Mouse (Mus musculus) forebrain, embryonic 14.5 days (tissue): ENCODE measurements at regions not wholly inside any gene's neighbourhood (a gene's known extent, or its start where the extent isn't known, plus 50 kb on each side); places are given as distances from the start of the nearest gene placed in this dataset.
"Not testable (repeated sequence)": the region's sequence is repeated elsewhere in the genome, so short reads cannot be mapped to it uniquely, and the experiment has no call there.

Source experiments
- ATAC-seq: fragments of 200-750 bp; cut with Nextera tagmentation; 2 replicates; pipeline ENCODE4 v1.8.0; 2017; ENCODE audit warnings: mild to moderate bottlenecking, moderate library complexity
- DNase-seq: peaks from one replicate; pipeline ENCODE4 v3.0.0-alpha.2; 2015; ENCODE audit warnings: low spot score
- H3K27ac ChIP-seq: fragments of 300-500 bp; sonication (generic); 2 replicates; pipeline ENCODE4 v1.5.1; 2014; ENCODE audit warnings: low read depth, mild to moderate bottlenecking, control low read depth, low read length, moderate library complexity
- H3K27me3 ChIP-seq: fragments of 300-500 bp; sonication (generic); replicated peaks from 2 replicates; pipeline ENCODE4 v1.6.1; 2014; ENCODE audit warnings: low read length, control low read depth, mixed read lengths; ENCODE audit not compliant: control insufficient read depth, insufficient read depth
- H3K36me3 ChIP-seq: fragments of 300-500 bp; sonication (generic); 2 replicates; pipeline ENCODE4 v1.6.1; 2014; ENCODE audit warnings: low read length, control low read depth; ENCODE audit not compliant: control insufficient read depth, insufficient read depth
- H3K4me1 ChIP-seq: fragments of 300-500 bp; sonication (generic); 2 replicates; pipeline ENCODE4 v1.6.1; 2014; ENCODE audit warnings: antibody characterized with exemption, low read length, control low read depth; ENCODE audit not compliant: control insufficient read depth, insufficient read depth
- H3K4me2 ChIP-seq: fragments of 300-500 bp; sonication (generic); 2 replicates; pipeline ENCODE4 v1.6.1; 2014; ENCODE audit warnings: mild to moderate bottlenecking, control low read depth, low read length
- H3K4me3 ChIP-seq: fragments of 300-500 bp; sonication (generic); 2 replicates; pipeline ENCODE4 v1.5.1; 2014; ENCODE audit warnings: low read depth, low read length, control low read depth
- H3K9ac ChIP-seq: fragments of 300-500 bp; sonication (generic); 2 replicates; pipeline ENCODE4 v1.6.1; 2014; ENCODE audit warnings: mild to moderate bottlenecking, low read length, control low read depth, moderate library complexity
- H3K9me3 ChIP-seq: fragments of 300-500 bp; sonication (generic); replicated peaks from 2 replicates; pipeline ENCODE4 v1.6.1; 2016; ENCODE audit warnings: low read length, control low read depth, mixed read lengths; ENCODE audit not compliant: control insufficient read depth
- WGBS: fragments of 180-500 bp; shearing (Covaris S2); extraction: QIAGEN DNeasy Blood & Tissue Kit; methylation state at CpG from one replicate; pipeline ENCODE4 v1.1.7; 2014; 5-methylcytosine and 5-hydroxymethylcytosine counted together

GRCm38 (mm10) chr4:4634646-4635045 lies 158.5 kb downstream of the Impad1 start:
- H3K27me3 ChIP-seq, result no peaks in the 10 kb centered on the region
- no peaks in the 10 kb centered on the region for H3K36me3 ChIP-seq
- no peak overlapping the region for H3K4me3 ChIP-seq

GRCm38 (mm10) chr4:4630750-4631149 lies 162.4 kb downstream of the Impad1 start:
- Histone ChIP-seq H3K4me2 (no peak overlapping the region), H3K27ac (no peak overlapping the region), H3K4me3 (no peak overlapping the region), H3K9me3 (no peaks in the 10 kb centered on the region), H3K4me1 (no peaks in the 10 kb centered on the region), H3K9ac (no peak overlapping the region), H3K27me3 (no peaks in the 10 kb centered on the region), H3K36me3 (no peaks in the 10 kb centered on the region)
- WGBS, result 69% methylated on average over 2 of the region's 2 CpGs
- ATAC-seq (no peak), DNase-seq (no peak)

More at GRCm38 (mm10) chr4:4634646-4635045, 158.5 kb downstream of the Impad1 start:
- no peaks in the 10 kb centered on the region for H3K4me1 ChIP-seq
- H3K4me2 ChIP-seq, result no peak overlapping the region
- no peak for DNase-seq
- no peak overlapping the region for H3K27ac ChIP-seq
- ATAC-seq, result no peak
- 70% methylated on average over 3 of the region's 3 CpGs for WGBS
- no peaks in the 10 kb centered on the region for H3K9me3 ChIP-seq
- no peak overlapping the region for H3K9ac ChIP-seq

- no peaks in the 10 kb centered on the region for H3K27me3 ChIP-seq
- H3K9ac ChIP-seq, result no peak overlapping the region
- H3K9me3 ChIP-seq, result no peaks in the 10 kb centered on the region
- H3K4me3 ChIP-seq, result no peak overlapping the region
- no peak overlapping the region for H3K27ac ChIP-seq
- no peaks in the 10 kb centered on the region for H3K36me3 ChIP-seq
- H3K4me2 ChIP-seq, result no peak overlapping the region
- ATAC-seq (no peak), DNase-seq (no peak)
- no peaks in the 10 kb centered on the region for H3K4me1 ChIP-seq
- 55% methylated on average over 1 of the region's 1 CpGs for WGBS
Observed at GRCm38 (mm10) chr4:4629251-4629650, 163.9 kb downstream of the Impad1 start.

- Histone ChIP-seq H3K4me1 (no peaks in the 10 kb centered on the region), H3K9me3 (no peaks in the 10 kb centered on the region), H3K27ac (no peak overlapping the region), H3K9ac (no peak overlapping the region), H3K4me3 (no peak overlapping the region), H3K27me3 (no peaks in the 10 kb centered on the region), H3K4me2 (no peak overlapping the region), H3K36me3 (no peaks in the 10 kb centered on the region)
- DNase-seq (no peak), ATAC-seq (no peak)
- 64% methylated on average over 3 of the region's 3 CpGs for WGBS
Observed at GRCm38 (mm10) chr4:4623840-4624239, 169.3 kb downstream of the Impad1 start.

GRCm38 (mm10) chr4:4620135-4620534 lies 173.0 kb downstream of the Impad1 start:
- H3K4me2 ChIP-seq, H3K27me3 ChIP-seq, DNase-seq, H3K9ac ChIP-seq, H3K36me3 ChIP-seq, H3K4me3 ChIP-seq, H3K4me1 ChIP-seq, H3K27ac ChIP-seq, ATAC-seq, H3K9me3 ChIP-seq: not testable (repeated sequence)
- 67% methylated on average over 1 of the region's 1 CpGs for WGBS

- Histone ChIP-seq H3K4me2 (no peak overlapping the region), H3K36me3 (no peaks in the 10 kb centered on the region), H3K4me1 (no peaks in the 10 kb centered on the region), H3K4me3 (no peak overlapping the region), H3K27me3 (no peaks in the 10 kb centered on the region), H3K9ac (no peak overlapping the region), H3K9me3 (no peaks in the 10 kb centered on the region), H3K27ac (no peak overlapping the region)
- DNase-seq (no peak), ATAC-seq (no peak)
Observed at GRCm38 (mm10) chr4:4614577-4614976, 178.6 kb downstream of the Impad1 start.
